Mouse (Mus musculus) kidney, postnatal 0 days (tissue): ENCODE results near the gene Smim14. TPM values are rescaled to one million over a fixed set of nuclear protein-coding genes. Genes with fewer than 3 reads are reported as not detected.

Experiments used
- ATAC-seq: fragments of 200-750 bp; cut with Nextera tagmentation; replicated peaks from 2 replicates; pipeline ENCODE4 v1.8.0; 2017; ENCODE audit warnings: low read depth, moderate number of reproducible peaks, moderate TSS enrichment, moderate library complexity; ENCODE audit not compliant: low FRiP score
- DNase-seq: peaks from one replicate; pipeline ENCODE4 v3.0.0-alpha.2; 2016; ENCODE audit warnings: low spot score
- H3K27ac ChIP-seq: fragments of 300-500 bp; sonication (generic); 2 replicates; pipeline ENCODE4 v1.5.1; 2014; ENCODE audit warnings: mild to moderate bottlenecking
- H3K27me3 ChIP-seq: fragments of 300-500 bp; sonication (generic); 2 replicates; pipeline ENCODE4 v1.6.1; 2014; ENCODE audit warnings: low read length, mixed read lengths; ENCODE audit not compliant: insufficient read depth
- H3K36me3 ChIP-seq: fragments of 300-500 bp; sonication (generic); 2 replicates; pipeline ENCODE4 v1.6.1; 2014; ENCODE audit warnings: low read length, mixed read lengths; ENCODE audit not compliant: insufficient read depth
- H3K4me1 ChIP-seq: fragments of 300-500 bp; sonication (generic); replicated peaks from 2 replicates; pipeline ENCODE4 v1.6.1; 2014; ENCODE audit warnings: antibody characterized with exemption, low read length, mixed read lengths; ENCODE audit not compliant: insufficient read depth
- H3K4me2 ChIP-seq: fragments of 300-500 bp; sonication (generic); 2 replicates; pipeline ENCODE4 v1.6.1; 2014; ENCODE audit warnings: mild to moderate bottlenecking, low read length, moderate library complexity, mixed read lengths
- H3K4me3 ChIP-seq: fragments of 300-500 bp; sonication (generic); replicated peaks from 2 replicates; pipeline ENCODE4 v1.5.1; 2014; ENCODE audit warnings: low read depth, low read length
- H3K9ac ChIP-seq: fragments of 300-500 bp; sonication (generic); 2 replicates; pipeline ENCODE4 v1.6.1; 2014; ENCODE audit warnings: low read depth, low read length
- H3K9me3 ChIP-seq: fragments of 300-500 bp; sonication (generic); replicated peaks from 2 replicates; pipeline ENCODE4 v1.6.1; 2016; ENCODE audit warnings: low read length, inconsistent platforms, mixed read lengths
- CTCF ChIP-seq: IDR thresholded peaks from 2 replicates; pipeline ENCODE4 v1.5.1; 2016; ENCODE audit warnings: antibody characterized with exemption, low read depth, mild to moderate bottlenecking, moderate library complexity
- WGBS: fragments of 180-500 bp; shearing (Covaris S2); extraction: QIAGEN DNeasy Blood & Tissue Kit; methylation state at CpG from one replicate; pipeline ENCODE4 v1.1.7; 2014; 5-methylcytosine and 5-hydroxymethylcytosine counted together
- polyA plus RNA-seq: library from polyadenylated mRNA; unstranded; fragments of >200 nt; fragmentation: Nextera tagmentation; extraction: Ambion mirVana; gene quantifications from 2 replicates; pipeline ENCODE4 v1.2.1, GENCODE M21; 2015

Smim14 gene
- polyA plus RNA-seq, 1 experiment from 2014 or later = 199 TPM

GRCm38 (mm10) chr5:65534496-65534895 lies 2.5 kb downstream of the Smim14 start:
- ATAC-seq (no peak), DNase-seq (no peak)
- H3K9me3 ChIP-seq = no peaks in the 10 kb centered on the region
- H3K4me1 ChIP-seq = no peaks in the 10 kb centered on the region; the same call in 1 of the 2 replicates
- H3K4me3 ChIP-seq = no peak overlapping the region
- H3K9ac ChIP-seq = no peak overlapping the region
- WGBS = 62% methylated on average over 4 of the region's 4 CpGs
- no peak overlapping the region for H3K27ac ChIP-seq
- H3K4me2 ChIP-seq = no peak overlapping the region
- no peak for TF ChIP-seq CTCF
- no peaks in the 10 kb centered on the region for H3K36me3 ChIP-seq
- no peaks in the 10 kb centered on the region for H3K27me3 ChIP-seq

DNA sequence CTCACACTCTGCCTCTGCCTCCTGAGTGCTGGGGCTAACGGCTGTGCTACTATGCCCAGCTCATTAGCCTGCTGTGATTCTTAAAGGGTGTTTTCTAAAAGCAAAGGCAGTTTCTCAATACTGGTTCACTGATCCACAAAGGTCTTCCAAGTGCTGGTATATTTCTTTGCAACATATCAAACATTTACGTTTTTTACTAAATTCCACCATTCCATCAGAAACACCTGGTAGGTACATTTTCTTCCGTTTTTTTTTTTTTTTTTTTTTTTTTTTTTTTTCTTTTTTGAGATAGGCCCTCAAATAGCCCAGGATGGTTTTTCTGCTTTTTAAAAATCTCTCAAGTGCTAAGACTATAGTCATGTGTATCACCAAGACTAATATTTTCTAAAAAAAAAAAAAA lies 5.7 kb downstream of the Smim14 start:
- H3K27ac ChIP-seq = no peak overlapping the region
- ATAC-seq (no peak), DNase-seq (no peak)
- H3K9me3 ChIP-seq = no peaks in the 10 kb centered on the region
- TF ChIP-seq CTCF = no peak
- 78% methylated on average over 3 of the region's 3 CpGs for WGBS
- no peak overlapping the region for H3K4me3 ChIP-seq
- H3K27me3 ChIP-seq = no peaks in the 10 kb centered on the region
- H3K4me2 ChIP-seq = no peak overlapping the region
- no peaks in the 10 kb centered on the region for H3K36me3 ChIP-seq
- no peak overlapping the region for H3K9ac ChIP-seq
- H3K4me1 ChIP-seq = no peaks in the 10 kb centered on the region

- DNase-seq (no peak), ATAC-seq (no peak; the same call in 1 of the 2 replicates)
- no peak overlapping the region for H3K4me2 ChIP-seq
- peak; percentile 65 for TF ChIP-seq CTCF
- H3K27ac ChIP-seq = no peak overlapping the region
- no peaks in the 10 kb centered on the region for H3K36me3 ChIP-seq
- no peak overlapping the region for H3K4me3 ChIP-seq
- H3K27me3 ChIP-seq = no peaks in the 10 kb centered on the region
- H3K4me1 ChIP-seq = no peaks in the 10 kb centered on the region
- 22% methylated on average over 8 of the region's 8 CpGs for WGBS
- H3K9me3 ChIP-seq = no peaks in the 10 kb centered on the region
- no peak overlapping the region for H3K9ac ChIP-seq
Observed at GRCm38 (mm10) chr5:65525674-65526443, 11.1 kb downstream of the Smim14 start.

GRCm38 (mm10) chr5:65524831-65525230 lies 12.2 kb downstream of the Smim14 start:
- no peak for ATAC-seq
- no peak overlapping the region for H3K27ac ChIP-seq
- H3K4me3 ChIP-seq = no peak overlapping the region
- H3K4me1 ChIP-seq = no peaks in the 10 kb centered on the region
- no peak overlapping the region for H3K9ac ChIP-seq
- DNase-seq = no peak
- no peaks in the 10 kb centered on the region for H3K9me3 ChIP-seq
- no peaks in the 10 kb centered on the region for H3K27me3 ChIP-seq
- 68% methylated on average over 4 of the region's 4 CpGs for WGBS
- no peak overlapping the region for H3K4me2 ChIP-seq
- TF ChIP-seq CTCF = no peak
- H3K36me3 ChIP-seq = no peaks in the 10 kb centered on the region

DNA sequence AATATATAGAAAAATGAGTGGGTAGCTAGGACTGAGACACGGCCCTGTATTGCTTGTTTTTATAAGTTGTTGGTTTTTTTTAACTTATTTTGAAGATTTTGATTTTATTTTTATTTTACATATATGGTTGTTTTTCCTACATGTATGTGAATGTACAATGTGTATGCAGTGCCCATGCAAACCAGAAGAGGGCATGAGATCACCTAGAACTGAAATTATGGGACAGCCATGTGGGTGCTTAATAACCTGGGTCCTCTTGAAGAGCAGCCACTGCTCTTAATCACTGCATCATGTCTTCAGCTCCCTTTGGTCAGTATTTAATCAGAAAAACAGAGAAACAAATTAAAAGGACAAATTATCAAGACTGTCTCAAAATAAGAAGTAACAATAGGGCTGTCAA lies 15.2 kb downstream of the Smim14 start:
- Histone ChIP-seq H3K27me3 (no peaks in the 10 kb centered on the region), H3K4me1 (no peaks in the 10 kb centered on the region), H3K9me3 (no peaks in the 10 kb centered on the region), H3K36me3 (no peaks in the 10 kb centered on the region), H3K4me3 (no peak overlapping the region), H3K9ac (no peak overlapping the region), H3K4me2 (no peak overlapping the region), H3K27ac (no peak overlapping the region)
- ATAC-seq (no peak), DNase-seq (no peak)
- TF ChIP-seq CTCF = peak; percentile 58
- 88% methylated on average over 1 of the region's 1 CpGs for WGBS

- Histone ChIP-seq H3K36me3 (no peaks in the 10 kb centered on the region), H3K4me3 (no peak overlapping the region), H3K4me1 (0 out of 2 replicates have a peak, but pooled peaks cover 3% of the 10 kb centered on the region), H3K9ac (no peak overlapping the region), H3K4me2 (no peak overlapping the region), H3K27ac (0 out of 2 replicates have a peak overlapping the region, but pooled peaks have one; percentile 19), H3K27me3 (no peaks in the 10 kb centered on the region), H3K9me3 (no peaks in the 10 kb centered on the region)
- WGBS = 36% methylated on average over 5 of the region's 5 CpGs
- no peak for TF ChIP-seq CTCF
- DNase-seq = no peak
- ATAC-seq = no peak
Observed at GRCm38 (mm10) chr5:65514635-65515278, 22.2 kb downstream of the Smim14 start.
